Mouse (Mus musculus): ENCODE results near the gene Zfp825.
"Not testable (repeated sequence)": the region's sequence is repeated elsewhere in the genome, so short reads cannot be mapped to it uniquely, and the experiment has no call there.

- TF ChIP-seq CTCF, EP300 (IDR thresholded peaks at IDR 0.05; ENCODE audit: low read depth): not testable (repeated sequence)
These were observed 14.2 kb upstream of the Zfp825 start for GRCm38 (mm10) chr13:74507981-74508380.

Measured in liver, embryonic 14.5 days (tissue).